Mouse (Mus musculus) embryonic stem cell, embryonic (primary cell): Measurements from ENCODE around the gene Nod2.
"Not testable (repeated sequence)": the region's sequence is repeated elsewhere in the genome, so short reads cannot be mapped to it uniquely, and the experiment has no call there.

ENCODE experiments used
- CTCF ChIA-PET, 4 experiments: fragments of 300-600 bp in 2 of 4; fragments of 350-600 bp in 2 of 4; sonication (Branson Sonifier 250); formaldehyde crosslinking; loops; one replicate each; lab custom pipeline; 2022; ENCODE audit warnings: inconsistent platforms in 2 of 4; lab: Charles Lee
- POLR2A ChIA-PET, 4 experiments: fragments of 300-600 bp in 2 of 4; fragments of 350-600 bp in 2 of 4; sonication (Branson Sonifier 250); formaldehyde crosslinking; loops; one replicate each; lab custom pipeline; 2022; ENCODE audit warnings: antibody characterized with exemption in 4 of 4, inconsistent platforms in 1 of 4; lab: Charles Lee

Gene Nod2

DNA sequence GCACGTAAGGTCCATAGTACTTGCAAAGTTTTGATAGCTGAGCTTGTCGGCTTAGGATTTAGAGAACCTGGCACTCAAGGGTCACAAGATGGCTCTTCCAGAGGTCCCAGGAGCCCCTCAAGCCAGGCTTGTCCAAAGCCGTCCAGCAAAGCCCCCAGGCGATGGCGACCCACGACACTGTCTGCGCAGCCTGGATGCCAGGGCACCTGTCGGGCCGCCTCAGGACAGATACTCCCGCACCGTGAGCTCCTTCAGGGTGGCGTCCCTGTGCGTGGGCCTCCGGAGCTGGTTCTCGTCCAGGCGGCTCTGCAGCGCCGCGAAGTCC lies 20.2 kb upstream of the Nod2 start:
- POLR2A ChIA-PET: interaction anchor here in 3 of 4 experiments (0.8 to 2.9 kb wide), 16 partner anchors 9 to 428 kb away, joined by 3 to 21 read pairs (median 4); partner anchors contain the start of genes Nod2 (in 3 of the 3), Snx20 (in 2 of the 3), Cyld (in 1 of the 3) and Tent4b (in 1 of the 3)

GRCm38 (mm10) chr8:88627265-88627991 lies 19.7 kb upstream of the Nod2 start:
- CTCF ChIA-PET: interaction anchor here in 3 of 4 experiments (0.6 to 1.8 kb wide), 9 partner anchors 18 to 383 kb away, joined by 3 to 7 read pairs (median 3); partner anchors contain the start of gene Nod2 (in 1 of the 3)

More for the DNA sequence above, 20.2 kb upstream of the Nod2 start:
- CTCF ChIA-PET: interaction anchor here in 3 of 4 experiments (0.6 to 1.8 kb wide), 9 partner anchors 19 to 382 kb away, joined by 3 to 7 read pairs (median 3); partner anchors contain the start of gene Nod2 (in 1 of the 3)

DNA sequence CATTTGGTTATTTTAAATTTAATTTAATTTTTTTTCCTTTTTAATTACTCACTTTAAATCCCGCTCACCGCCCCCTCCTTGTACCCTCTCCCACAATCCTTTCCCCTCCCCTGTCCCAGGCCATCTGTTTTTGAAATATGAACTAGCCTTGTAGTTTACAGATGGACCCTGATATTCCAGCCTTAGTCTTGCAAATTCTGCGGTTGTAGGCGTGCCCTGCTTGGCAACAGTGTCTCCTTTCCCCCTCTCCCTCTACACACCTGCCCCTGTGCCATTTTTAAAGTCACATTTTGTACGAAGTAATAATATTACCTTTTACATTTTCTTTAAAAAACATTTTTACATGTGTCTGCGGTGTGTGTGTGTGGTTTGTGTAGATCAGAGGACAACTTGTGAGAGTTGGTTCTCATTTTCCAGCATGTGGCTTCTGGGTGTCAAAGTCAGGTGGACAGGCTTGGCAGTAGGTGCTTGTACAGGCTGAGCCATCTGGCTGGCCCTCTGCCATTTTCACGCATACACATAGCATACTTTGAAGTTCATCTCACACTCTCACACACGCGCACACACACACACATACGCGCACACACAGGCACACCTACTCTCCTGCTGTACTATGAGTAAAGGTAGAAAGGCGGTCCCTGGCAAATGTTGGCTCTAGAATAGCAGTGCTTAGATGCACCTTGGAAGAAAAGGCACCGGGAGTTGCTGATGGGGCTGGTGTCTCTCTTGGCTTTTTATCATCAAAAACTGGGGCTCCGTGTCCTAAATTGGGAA lies 18.9 kb upstream of the Nod2 start:
- POLR2A ChIA-PET: interaction anchor here in 3 of 4 experiments (0.5 to 2.9 kb wide), 16 partner anchors 7 to 430 kb away, joined by 3 to 21 read pairs (median 4); partner anchors contain the start of genes Snx20 (in 3 of the 3), Cyld (in 2 of the 3), Nod2 (in 2 of the 3) and Tent4b (in 1 of the 3)
- CTCF ChIA-PET: interaction anchor here in 2 of 4 experiments (0.8 to 1.8 kb wide), 5 partner anchors 19 to 355 kb away, joined by 3 to 7 read pairs (median 3); partner anchors contain the start of gene Nod2 (in 1 of the 2)

More at GRCm38 (mm10) chr8:88627265-88627991, 19.7 kb upstream of the Nod2 start:
- POLR2A ChIA-PET: interaction anchor here in 3 of 4 experiments (0.7 to 2.9 kb wide), 18 partner anchors 8 to 429 kb away, joined by 3 to 21 read pairs (median 4); partner anchors contain the start of genes Nod2 (in 3 of the 3), Snx20 (in 3 of the 3), Cyld (in 1 of the 3) and Tent4b (in 1 of the 3)

- ChIA-PET CTCF (interaction anchor here in 1 of 4 experiments (1.1 kb wide), 1 partner anchor 125 kb away, joined by 3 read pairs; no protein-coding TSS in a partner anchor), POLR2A (interaction anchor here in 1 of 4 experiments (1.3 kb wide), 1 partner anchor 7 kb away, joined by 4 read pairs; no protein-coding TSS in a partner anchor)
These were observed 16.9 kb upstream of the Nod2 start for GRCm38 (mm10) chr8:88630225-88630624.

DNA sequence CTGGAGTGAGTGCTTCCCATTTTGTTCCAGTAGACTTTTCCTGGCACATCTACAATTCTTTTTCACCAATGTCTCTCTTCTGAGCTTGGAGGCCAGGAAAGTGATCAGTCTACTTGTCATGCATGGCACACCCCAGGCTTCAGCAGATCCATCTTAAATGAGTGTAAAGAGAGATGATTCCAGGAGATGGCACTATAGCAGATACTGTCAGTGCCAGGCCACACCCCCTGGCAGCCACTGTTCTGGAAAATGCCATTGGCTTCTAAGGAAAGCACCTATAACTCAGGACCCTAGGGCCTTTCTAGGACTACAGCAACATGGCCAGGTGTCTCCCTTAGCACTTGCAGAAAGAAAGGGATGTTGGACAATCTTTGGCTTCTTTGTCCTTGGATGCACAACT lies 16.0 kb upstream of the Nod2 start:
- POLR2A ChIA-PET: interaction anchor here in 1 of 4 experiments (1.4 kb wide), 1 partner anchor 16 kb away, joined by 4 read pairs; the partner anchor contains the start of gene Nod2
- CTCF ChIA-PET: interaction anchor here in 1 of 4 experiments (0.6 to 1.1 kb wide), 2 partner anchors 124 to 226 kb away, joined by 3 read pairs; no protein-coding TSS in a partner anchor

DNA sequence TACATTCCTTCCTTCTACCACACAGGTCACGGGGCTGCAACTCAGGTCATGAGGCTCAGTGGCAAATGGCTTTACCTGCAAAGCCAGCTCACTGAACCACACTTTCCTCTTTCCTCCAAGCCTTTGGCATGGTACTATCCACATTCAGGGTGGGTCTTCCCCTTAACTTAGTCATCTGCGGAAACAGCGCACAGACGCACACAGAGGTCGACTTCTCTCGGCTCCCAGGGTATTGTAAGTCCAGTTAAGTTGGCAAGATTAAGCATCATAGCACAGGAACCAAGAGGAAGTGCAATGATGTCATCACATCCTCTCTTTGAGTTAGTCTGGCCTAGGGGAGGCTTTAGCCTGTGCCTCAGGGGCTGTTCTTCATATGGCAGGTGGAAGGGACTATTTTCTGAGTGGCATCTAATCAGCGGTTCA lies 13.8 kb upstream of the Nod2 start:
- ChIA-PET POLR2A (interaction anchor here in 2 of 4 experiments (0.7 to 1.0 kb wide), 3 partner anchors 11 to 114 kb away, joined by 3 to 5 read pairs (median 4); partner anchors contain the start of gene Nod2 (in 1 of the 2)), CTCF (interaction anchor here in 2 of 4 experiments (0.6 to 1.2 kb wide), 2 partner anchors 61 to 184 kb away, joined by 3 to 4 read pairs; no protein-coding TSS in a partner anchor)

- ChIA-PET POLR2A (interaction anchor here in 3 of 4 experiments (0.6 to 2.8 kb wide), 15 partner anchors 8 to 80 kb away, joined by 3 to 21 read pairs (median 4); partner anchors contain the start of genes Cyld (in 2 of the 3) and Nod2 (in 2 of the 3)), CTCF (interaction anchor here in 1 of 4 experiments (0.6 kb wide), 1 partner anchor 1365 kb away, joined by 4 read pairs; no protein-coding TSS in a partner anchor)
These were observed 11.4 kb upstream of the Nod2 start, which contains the start of gene Snx20 for GRCm38 (mm10) chr8:88635474-88636397. Snx20 (minus strand) TSS chr8:88636128.

GRCm38 (mm10) chr8:88637092-88638000 lies 9.8 kb upstream of the Nod2 start:
- POLR2A ChIA-PET: interaction anchor here in 3 of 4 experiments (1.1 to 2.8 kb wide), 5 partner anchors 8 to 10 kb away, joined by 4 to 13 read pairs (median 5); partner anchors contain the start of gene Nod2 (in 1 of the 3)
- CTCF ChIA-PET: no interaction called here

DNA sequence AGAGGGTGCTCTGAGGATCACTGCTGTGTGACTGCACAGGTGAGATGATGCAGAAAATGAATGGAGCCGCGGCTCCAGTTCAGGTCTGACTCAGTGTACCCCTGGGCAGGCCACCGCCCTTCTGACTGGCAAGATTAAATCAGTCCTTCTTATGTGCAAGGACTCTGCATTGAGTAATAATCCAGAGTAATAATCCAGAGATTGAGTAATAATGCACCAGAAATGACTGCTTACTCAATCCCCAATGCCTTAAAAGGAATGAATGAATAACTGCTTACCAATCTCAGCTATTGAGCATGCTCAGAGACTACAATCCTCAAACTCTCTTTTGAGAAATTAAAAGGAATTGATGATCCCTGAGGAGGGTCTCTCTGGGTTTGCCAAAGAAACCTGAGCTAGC lies 8.2 kb upstream of the Nod2 start:
- ChIA-PET POLR2A (no interaction called here), CTCF (no interaction called here)

GRCm38 (mm10) chr8:88642734-88643564 lies 4.2 kb upstream of the Nod2 start:
- POLR2A ChIA-PET: interaction anchor here in 1 of 4 experiments (0.6 kb wide), 1 partner anchor 28 kb away, joined by 3 read pairs; no protein-coding TSS in a partner anchor

DNA sequence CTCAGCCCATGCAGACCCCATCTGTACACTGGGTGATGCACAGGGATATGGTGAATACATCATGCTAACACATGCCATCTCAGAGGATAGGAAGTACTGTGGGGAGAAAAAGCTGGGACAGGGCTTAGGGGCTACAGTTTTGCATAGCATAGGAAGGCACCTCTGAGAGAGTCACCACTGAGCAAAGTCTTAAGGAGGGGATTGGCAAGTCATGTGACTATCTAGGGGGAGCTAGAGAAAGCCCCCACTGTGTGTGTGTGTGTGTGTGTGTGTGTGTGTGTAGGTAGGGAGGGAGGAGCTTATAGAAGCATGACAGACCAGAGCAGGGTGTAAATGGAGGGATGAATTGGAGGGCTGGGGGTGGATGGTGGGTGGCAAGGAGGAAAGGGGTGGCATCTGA lies 1.2 kb downstream of the Nod2 start:
- POLR2A ChIA-PET: interaction anchor here in 1 of 4 experiments (1.0 to 1.2 kb wide), 2 partner anchors 14 to 23 kb away, joined by 3 to 4 read pairs; no protein-coding TSS in a partner anchor
- CTCF ChIA-PET: interaction anchor here (0.5 to 1.4 kb wide), 6 partner anchors 15 to 1260 kb away, joined by 3 to 5 read pairs (median 4); no protein-coding TSS in a partner anchor

More at GRCm38 (mm10) chr8:88642734-88643564, 4.2 kb upstream of the Nod2 start:
- CTCF ChIA-PET: interaction anchor here in 1 of 4 experiments (0.9 kb wide), 1 partner anchor 376 kb away, joined by 4 read pairs; no protein-coding TSS in a partner anchor

GRCm38 (mm10) chr8:88650016-88650708 lies 3.0 kb downstream of the Nod2 start:
- ChIA-PET CTCF (no interaction called here), POLR2A (interaction anchor here in 1 of 4 experiments (0.6 to 1.9 kb wide), 2 partner anchors 9 to 23 kb away, joined by 3 to 4 read pairs; no protein-coding TSS in a partner anchor)

DNA sequence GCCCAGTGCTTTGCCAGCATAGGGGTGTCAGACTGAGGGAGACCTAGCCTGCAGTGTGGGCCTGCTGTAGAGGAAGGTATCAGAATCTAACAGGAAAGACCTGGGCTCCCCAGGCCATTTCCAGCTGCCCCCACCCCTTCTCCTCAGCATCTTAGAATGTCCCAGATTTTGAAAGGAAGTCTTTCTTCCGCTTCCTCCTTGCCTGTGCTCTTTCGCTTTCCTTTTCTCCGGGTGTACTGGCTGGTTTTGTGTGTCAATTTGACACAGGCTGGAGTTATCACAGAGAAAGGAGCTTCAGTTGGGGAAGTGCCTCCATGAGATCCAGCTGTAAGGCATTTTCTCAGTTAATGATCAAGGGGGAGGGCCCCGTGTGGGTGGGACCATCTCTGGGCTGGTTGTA lies 4.0 kb downstream of the Nod2 start:
- POLR2A ChIA-PET: interaction anchor here in 1 of 4 experiments (1.9 kb wide), 1 partner anchor 24 kb away, joined by 4 read pairs; no protein-coding TSS in a partner anchor
- CTCF ChIA-PET: not testable (repeated sequence)

DNA sequence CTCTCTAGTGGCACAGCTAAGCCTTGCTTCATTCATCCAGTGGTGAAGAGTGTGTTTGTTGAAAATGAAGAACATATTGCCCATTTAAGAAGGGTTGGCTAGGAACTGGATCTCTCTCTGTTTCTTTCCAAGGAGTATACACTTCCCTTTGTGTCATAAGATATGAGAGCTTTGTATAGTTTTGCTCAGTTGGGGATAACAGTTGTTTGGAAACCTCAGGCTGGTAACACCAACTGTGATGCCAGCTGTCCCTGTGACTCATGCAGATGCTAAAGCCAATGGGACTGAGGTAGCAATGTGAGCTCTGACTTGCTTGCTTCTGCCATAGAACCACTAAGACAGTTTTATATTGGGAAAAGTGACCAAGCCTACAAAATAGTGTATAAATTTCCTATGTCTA lies 8.2 kb downstream of the Nod2 start:
- ChIA-PET CTCF (no interaction called here), POLR2A (interaction anchor here in 1 of 4 experiments (0.7 kb wide), 1 partner anchor 9 kb away, joined by 3 read pairs; no protein-coding TSS in a partner anchor)
